Mouse (Mus musculus) liver, embryonic 16.5 days (tissue): ENCODE results near the gene Onecut3. TPM values are rescaled to one million over a fixed set of nuclear protein-coding genes. Genes with fewer than 3 reads are reported as not detected.

Experiments
- ATAC-seq: fragments of 200-750 bp; cut with Nextera tagmentation; 2 replicates; pipeline ENCODE4 v1.8.0; 2017; ENCODE audit warnings: low read depth, mild to moderate bottlenecking, moderate number of reproducible peaks, moderate library complexity
- H3K27ac ChIP-seq: fragments of 300-500 bp; sonication (generic); 2 replicates; pipeline ENCODE4 v1.5.1; 2014; ENCODE audit warnings: mild to moderate bottlenecking, low read length
- H3K27me3 ChIP-seq: fragments of 300-500 bp; sonication (generic); 2 replicates; pipeline ENCODE4 v1.6.1; 2014; ENCODE audit warnings: low read depth, low read length, mixed read lengths; ENCODE audit not compliant: control insufficient read depth, insufficient read depth
- H3K36me3 ChIP-seq: fragments of 300-500 bp; sonication (generic); 2 replicates; pipeline ENCODE4 v1.6.1; 2014; ENCODE audit warnings: mild to moderate bottlenecking; ENCODE audit not compliant: control insufficient read depth, insufficient read depth
- H3K4me1 ChIP-seq: fragments of 300-500 bp; sonication (generic); 2 replicates; pipeline ENCODE4 v1.6.1; 2014; ENCODE audit warnings: low read depth, low read length, mixed read lengths; ENCODE audit not compliant: control insufficient read depth
- H3K4me2 ChIP-seq: fragments of 300-500 bp; sonication (generic); 2 replicates; pipeline ENCODE4 v1.6.1; 2014; ENCODE audit warnings: low read depth, low read length, mixed read lengths
- H3K4me3 ChIP-seq: fragments of 300-500 bp; sonication (generic); 2 replicates; pipeline ENCODE4 v1.5.1; 2014; ENCODE audit warnings: low read depth, mild to moderate bottlenecking, low read length
- H3K9ac ChIP-seq: fragments of 300-500 bp; sonication (generic); 2 replicates; pipeline ENCODE4 v1.6.1; 2014; ENCODE audit warnings: low read depth, low read length
- H3K9me3 ChIP-seq: fragments of 300-500 bp; sonication (generic); replicated peaks from 2 replicates; pipeline ENCODE4 v1.6.1; 2016; ENCODE audit warnings: low read length; ENCODE audit not compliant: control insufficient read depth
- WGBS: fragments of 180-500 bp; shearing (Covaris S2); extraction: QIAGEN DNeasy Blood & Tissue Kit; methylation state at CpG from one replicate; pipeline ENCODE4 v1.1.7; 2014; ENCODE audit not compliant: insufficient replicate concordance; 5-methylcytosine and 5-hydroxymethylcytosine counted together
- polyA plus RNA-seq: library from polyadenylated mRNA; unstranded; fragments of >200 nt; fragmentation: Nextera tagmentation; extraction: Ambion mirVana; gene quantifications from 2 replicates; pipeline ENCODE4 v1.2.1, GENCODE M21; 2015

The Onecut3 gene
- polyA plus RNA-seq, 1 experiment from 2014 or later = 0.02 TPM

DNA sequence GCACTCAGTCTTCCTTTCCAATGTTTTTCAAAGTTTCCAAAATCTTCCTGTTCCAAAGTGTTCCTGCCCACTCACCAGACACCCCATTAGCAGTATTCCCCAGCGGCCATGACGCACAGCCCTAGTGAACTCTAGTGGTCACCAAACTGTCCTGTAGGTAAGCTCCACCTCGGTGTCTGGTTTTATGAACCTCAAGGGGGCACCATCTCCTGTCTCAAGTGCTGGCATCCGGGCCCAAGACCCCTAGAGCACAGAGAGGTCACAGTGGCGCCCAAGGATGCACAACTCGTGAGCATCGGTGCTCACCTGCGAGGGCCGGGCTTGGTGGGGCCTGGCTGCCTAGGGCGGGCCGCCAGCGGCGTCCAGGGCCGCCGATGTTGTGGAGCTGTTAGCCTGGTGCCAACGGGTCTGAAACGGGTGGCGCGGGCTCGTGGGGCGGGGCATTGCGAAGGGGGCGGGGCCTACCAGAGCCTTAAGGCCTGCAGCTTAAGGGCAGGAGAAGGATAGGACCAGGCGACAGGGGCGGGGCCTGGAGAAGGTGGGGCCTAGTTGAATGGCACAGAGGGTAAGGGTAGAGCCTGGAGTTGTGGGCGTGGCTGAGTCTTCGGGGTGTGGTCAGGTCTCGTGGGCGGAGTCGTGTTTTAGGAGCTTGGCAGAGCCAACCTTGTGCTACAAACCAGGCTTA is 44.2 kb downstream of the Onecut3 start, which contains the start of gene Atp8b3:
Atp8b3 (minus strand) TSS at position 415 of the 685 bp plus-strand sequence.
- peaks cover 20% of the 10 kb centered on the region for H3K36me3 ChIP-seq
- WGBS = 2% methylated on average over 30 of the region's 30 CpGs
- peak; percentile 94 for ATAC-seq
- peak within 1 kb of the TSS; percentile 81 for H3K4me2 ChIP-seq
- no peaks in the 10 kb centered on the region; the same call in 1 of the 2 replicates for H3K27me3 ChIP-seq
- H3K4me1 ChIP-seq = peaks cover 52% of the 10 kb centered on the region
- H3K9ac ChIP-seq = peak within 1 kb of the TSS; percentile 61
- H3K9me3 ChIP-seq = no peaks in the 10 kb centered on the region
- peak within 1 kb of the TSS; percentile 67; the same call in 1 of the 2 replicates for H3K27ac ChIP-seq
- peak within 1 kb of the TSS; percentile 56 for H3K4me3 ChIP-seq

DNA sequence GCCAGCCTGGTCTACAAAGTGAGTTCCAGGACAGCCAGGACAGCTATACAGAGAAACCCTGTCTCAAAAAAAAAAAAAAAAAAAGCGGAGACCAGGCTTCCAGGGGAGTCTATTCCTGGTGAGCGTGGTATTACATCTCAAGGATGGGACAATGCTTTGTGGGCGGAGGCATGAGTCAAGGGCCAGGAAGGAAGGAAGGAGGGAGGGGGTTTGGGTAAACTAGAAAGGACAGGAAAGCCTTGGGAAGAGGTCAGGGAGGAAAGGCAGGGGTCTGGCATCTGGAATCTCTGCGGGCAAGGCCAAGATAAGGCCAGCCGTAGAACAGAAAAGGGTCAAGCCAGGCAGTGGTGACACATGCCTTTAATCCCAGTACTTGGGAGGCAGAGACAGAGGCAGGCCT is 44.9 kb downstream of the Onecut3 start:
- 0 out of 2 replicates have a peak overlapping the region, but pooled peaks have one; percentile 26 for H3K27ac ChIP-seq
- WGBS = 19% methylated on average over 5 of the region's 5 CpGs
- H3K9ac ChIP-seq = no peak overlapping the region
- peaks cover 46% of the 10 kb centered on the region for H3K4me1 ChIP-seq
- no peak for ATAC-seq
- no peaks in the 10 kb centered on the region; the same call in 1 of the 2 replicates for H3K27me3 ChIP-seq
- no peaks in the 10 kb centered on the region for H3K9me3 ChIP-seq
- H3K4me2 ChIP-seq = peak overlapping the region; percentile 81
- peaks cover 26% of the 10 kb centered on the region for H3K36me3 ChIP-seq
- H3K4me3 ChIP-seq = no peak overlapping the region

DNA sequence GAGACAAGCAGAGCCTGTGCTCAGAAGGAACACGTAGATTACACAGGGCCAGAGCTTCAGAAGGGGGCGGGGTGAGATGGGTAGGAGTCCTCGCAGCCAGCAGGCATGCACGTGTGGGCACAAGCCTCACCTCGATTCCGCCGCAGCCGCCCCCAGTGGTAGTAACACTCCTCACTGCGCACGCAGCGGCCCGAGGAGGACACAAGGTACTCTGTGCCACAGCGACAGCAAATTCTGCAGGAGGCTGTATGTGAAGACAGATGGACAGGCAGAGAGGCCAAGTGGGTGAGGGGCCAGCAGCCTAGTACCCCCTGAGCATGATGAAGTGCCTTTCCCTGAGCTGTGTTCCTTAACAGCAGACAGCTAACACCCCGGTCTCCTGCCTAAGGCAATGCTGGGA is 49.2 kb downstream of the Onecut3 start:
- Histone ChIP-seq H3K4me2 (no peak overlapping the region), H3K4me3 (no peak overlapping the region), H3K9ac (no peak overlapping the region), H3K36me3 (peaks cover 56% of the 10 kb centered on the region), H3K27me3 (no peaks in the 10 kb centered on the region), H3K4me1 (peaks cover 38% of the 10 kb centered on the region), H3K9me3 (no peaks in the 10 kb centered on the region), H3K27ac (no peak overlapping the region)
- ATAC-seq = no peak
- 89% methylated on average over 14 of the region's 14 CpGs for WGBS

DNA sequence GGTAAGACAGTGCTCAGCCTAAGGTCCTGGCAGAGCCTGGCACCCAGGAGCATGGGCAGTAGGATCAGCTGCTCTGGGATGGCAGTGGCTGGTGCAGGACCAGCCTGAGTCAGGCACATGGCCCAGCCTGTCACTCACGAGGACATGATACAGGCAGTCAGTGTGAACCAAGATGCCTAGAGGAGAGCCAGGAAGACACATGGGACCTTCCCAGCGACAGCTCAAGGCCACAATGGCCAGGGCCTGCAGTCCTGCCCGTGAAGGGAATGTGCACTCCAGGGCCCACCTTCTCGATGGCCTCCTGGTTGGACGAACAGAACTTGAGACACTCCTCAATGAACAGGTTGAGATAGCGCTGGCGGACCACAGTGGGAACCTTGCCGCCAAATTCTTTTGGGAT is 51.0 kb downstream of the Onecut3 start:
- Histone ChIP-seq H3K27me3 (no peaks in the 10 kb centered on the region), H3K4me3 (no peak overlapping the region), H3K36me3 (peaks cover 66% of the 10 kb centered on the region)

DNA sequence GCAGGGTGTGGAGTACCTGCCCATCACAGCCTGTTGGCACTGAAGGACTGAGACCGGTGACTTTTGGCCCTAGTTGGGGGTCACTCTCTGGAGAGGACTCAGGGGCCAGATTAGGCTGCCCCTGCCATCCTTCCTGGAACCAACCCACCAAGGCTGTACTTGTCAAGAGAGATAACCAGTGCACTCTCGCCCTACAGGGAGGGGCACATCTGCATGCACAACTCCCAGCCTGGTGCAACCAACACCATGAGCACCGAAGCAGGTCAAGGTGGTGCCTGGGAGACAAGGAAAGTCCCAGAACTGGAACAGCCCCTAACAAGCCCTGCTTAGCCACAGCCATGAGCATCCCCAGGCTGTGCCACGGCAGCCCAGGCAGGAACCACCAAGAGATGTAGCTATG is 52.3 kb downstream of the Onecut3 start:
- Histone ChIP-seq H3K9ac (peak overlapping the region; percentile 10; the same call in 1 of the 2 replicates), H3K4me3 (no peak overlapping the region), H3K27ac (peak overlapping the region; percentile 54), H3K4me1 (peaks cover 26% of the 10 kb centered on the region), H3K9me3 (no peaks in the 10 kb centered on the region), H3K4me2 (peak overlapping the region; percentile 12; the same call in 1 of the 2 replicates), H3K27me3 (no peaks in the 10 kb centered on the region), H3K36me3 (peaks cover 64% of the 10 kb centered on the region)
- peak; percentile 78 for ATAC-seq
- WGBS = 54% methylated on average over 4 of the region's 4 CpGs

More for the DNA sequence above, 51.0 kb downstream of the Onecut3 start:
- H3K9me3 ChIP-seq = no peaks in the 10 kb centered on the region
- no peak overlapping the region for H3K27ac ChIP-seq
- H3K4me1 ChIP-seq = peaks cover 26% of the 10 kb centered on the region
- no peak for ATAC-seq
- 84% methylated on average over 8 of the region's 8 CpGs for WGBS
- no peak overlapping the region for H3K4me2 ChIP-seq
- H3K9ac ChIP-seq = no peak overlapping the region

DNA sequence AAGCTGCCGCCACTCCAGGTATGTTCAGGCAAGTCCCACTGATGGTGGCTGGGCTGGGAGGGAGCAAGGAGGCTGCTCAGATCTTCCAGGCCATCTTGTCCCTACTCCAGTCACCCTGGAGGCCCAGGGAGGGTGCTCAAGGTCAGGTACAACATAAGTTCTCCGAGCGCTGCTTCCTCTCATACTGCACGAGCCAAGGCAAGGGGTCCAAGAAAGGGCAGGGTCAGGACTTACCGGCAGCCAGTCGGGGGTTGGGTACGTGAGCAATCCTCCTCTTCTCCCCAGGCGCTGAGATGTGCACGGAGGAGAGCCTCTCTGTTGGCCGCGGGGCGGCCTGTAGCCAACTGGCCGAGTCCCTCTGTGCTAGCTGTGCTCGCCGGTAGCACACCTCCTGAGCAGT is 52.9 kb downstream of the Onecut3 start:
- H3K9me3 ChIP-seq = no peaks in the 10 kb centered on the region
- ATAC-seq = no peak
- peak overlapping the region; percentile 12; the same call in 1 of the 2 replicates for H3K4me2 ChIP-seq
- WGBS = 88% methylated on average over 15 of the region's 15 CpGs
- H3K36me3 ChIP-seq = peaks cover 58% of the 10 kb centered on the region
- peak overlapping the region; percentile 54 for H3K27ac ChIP-seq
- no peaks in the 10 kb centered on the region for H3K27me3 ChIP-seq
- H3K9ac ChIP-seq = peak overlapping the region; percentile 10; the same call in 1 of the 2 replicates
- H3K4me1 ChIP-seq = peaks cover 31% of the 10 kb centered on the region
- H3K4me3 ChIP-seq = no peak overlapping the region

DNA sequence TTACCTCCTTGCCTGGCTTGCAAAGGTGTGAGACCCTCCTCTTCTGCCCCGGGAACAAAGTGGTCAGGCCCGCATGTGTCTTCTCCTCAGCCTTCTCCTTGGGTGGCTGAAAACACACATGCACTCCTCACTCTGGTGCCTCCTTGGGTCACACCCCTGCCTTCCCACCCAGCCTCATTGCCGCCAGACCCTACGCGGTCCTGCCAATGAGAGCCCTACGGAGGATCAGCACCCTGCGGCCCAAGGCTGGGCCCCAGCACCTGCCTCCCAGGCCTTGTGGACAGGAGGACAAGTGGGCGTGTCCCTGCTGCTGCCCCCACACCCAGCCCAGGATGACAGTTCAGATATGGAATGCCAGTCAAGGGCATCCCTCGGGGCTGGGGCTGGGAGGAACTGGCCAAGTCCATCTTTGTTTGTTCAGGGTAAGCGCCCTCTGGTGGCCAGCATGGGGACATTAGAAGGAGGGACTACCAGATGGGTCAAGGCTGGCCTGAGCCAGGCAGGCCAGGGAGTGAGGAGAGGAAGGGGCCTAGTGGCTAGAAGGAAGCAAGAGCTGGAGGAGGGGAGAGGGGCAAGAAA is 53.9 kb downstream of the Onecut3 start:
- no peaks in the 10 kb centered on the region for H3K9me3 ChIP-seq
- 62% methylated on average over 10 of the region's 10 CpGs for WGBS
- H3K4me1 ChIP-seq = peaks cover 41% of the 10 kb centered on the region
- no peaks in the 10 kb centered on the region for H3K27me3 ChIP-seq
- H3K9ac ChIP-seq = no peak overlapping the region
- no peak for ATAC-seq
- H3K36me3 ChIP-seq = peaks cover 48% of the 10 kb centered on the region
- H3K4me3 ChIP-seq = no peak overlapping the region
- no peak overlapping the region for H3K4me2 ChIP-seq
- no peak overlapping the region for H3K27ac ChIP-seq

DNA sequence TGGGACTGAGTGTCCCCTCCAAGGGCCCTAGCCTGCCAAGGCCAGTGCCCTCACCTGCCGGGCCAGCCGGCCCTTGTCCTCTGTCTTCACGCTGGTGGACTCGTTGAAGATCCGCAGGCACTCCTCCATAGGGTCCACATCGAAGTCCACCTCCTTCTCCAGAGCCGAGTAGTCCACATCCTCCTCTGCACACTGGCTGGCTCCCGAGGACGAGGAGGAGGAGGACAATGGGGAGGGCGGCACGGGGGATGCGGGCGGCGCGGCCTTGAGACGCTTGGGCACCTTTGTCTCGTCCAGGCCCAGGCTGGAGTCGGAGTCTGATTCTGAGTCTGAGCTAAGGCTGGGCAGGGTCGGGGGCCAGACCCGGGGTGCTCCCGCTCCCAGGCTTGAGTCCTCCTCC is 54.6 kb downstream of the Onecut3 start:
- no peak overlapping the region for H3K27ac ChIP-seq
- H3K9ac ChIP-seq = no peak overlapping the region
- H3K27me3 ChIP-seq = no peaks in the 10 kb centered on the region
- no peak for ATAC-seq
- H3K4me3 ChIP-seq = no peak overlapping the region
- H3K9me3 ChIP-seq = no peaks in the 10 kb centered on the region
- peaks cover 42% of the 10 kb centered on the region for H3K36me3 ChIP-seq
- peaks cover 49% of the 10 kb centered on the region for H3K4me1 ChIP-seq
- 85% methylated on average over 21 of the region's 21 CpGs for WGBS
- H3K4me2 ChIP-seq = no peak overlapping the region

DNA sequence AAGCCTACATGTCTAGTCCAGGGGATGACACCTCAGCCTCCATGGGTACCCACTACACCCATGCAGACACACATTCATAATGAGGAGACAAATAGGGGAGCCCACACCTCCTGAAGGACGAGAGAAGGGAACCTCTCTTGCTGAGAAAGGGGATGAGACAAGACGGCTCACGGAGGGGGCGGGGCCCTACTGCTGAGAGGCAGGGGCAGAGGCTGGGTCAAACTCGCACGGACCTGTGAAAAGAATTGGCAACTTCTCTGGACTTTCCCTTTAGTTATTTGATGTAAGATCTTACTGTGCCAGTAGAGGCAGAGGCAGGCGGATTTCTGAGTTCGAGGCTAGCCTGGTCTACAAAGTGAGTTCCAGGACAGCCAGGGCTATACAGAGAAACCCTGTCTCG is 57.7 kb downstream of the Onecut3 start:
- Histone ChIP-seq H3K9me3 (no peaks in the 10 kb centered on the region), H3K4me1 (peaks cover 50% of the 10 kb centered on the region), H3K36me3 (peaks cover 16% of the 10 kb centered on the region), H3K4me3 (no peak overlapping the region), H3K9ac (no peak overlapping the region), H3K4me2 (no peak overlapping the region), H3K27ac (no peak overlapping the region), H3K27me3 (no peaks in the 10 kb centered on the region)
- 53% methylated on average over 9 of the region's 9 CpGs for WGBS
- no peak for ATAC-seq
